Mouse (Mus musculus) heart, embryonic 14.5 days (tissue): Measurements from ENCODE around the gene Dync1i1. TPM values are rescaled to one million over a fixed set of nuclear protein-coding genes. Genes with fewer than 3 reads are reported as not detected.
A peak's percentile ranks its signal among the peaks of the same experiment; 100 is the strongest.

Experiments used
- ATAC-seq: fragments of 200-750 bp; cut with Nextera tagmentation; 2 replicates; pipeline ENCODE4 v1.8.0; 2017; ENCODE audit warnings: low read depth, moderate TSS enrichment; ENCODE audit not compliant: insufficient number of reproducible peaks, insufficient read depth, low FRiP score
- H3K27ac ChIP-seq, 2 experiments: fragments of 200-500 bp in 1 of 2; fragments of 300-500 bp in 1 of 2; sonication (generic) in 1 of 2; replicated peaks in 1 of 2; 2 replicates each; pipeline ENCODE4 v1.5.1; 2012 to 2014; ENCODE audit warnings: low read depth in 2 of 2, low read length in 2 of 2, control low read depth in 1 of 2, mild to moderate bottlenecking in 1 of 2, mixed read lengths in 1 of 2; ENCODE audit not compliant: control insufficient read depth in 1 of 2, insufficient read depth in 1 of 2
- H3K27me3 ChIP-seq: fragments of 300-500 bp; sonication (generic); 2 replicates; pipeline ENCODE4 v1.6.1; 2014; ENCODE audit warnings: mild to moderate bottlenecking, low read length, control low read depth; ENCODE audit not compliant: control insufficient read depth, insufficient read depth
- H3K36me3 ChIP-seq: fragments of 300-500 bp; sonication (generic); 2 replicates; pipeline ENCODE4 v1.6.1; 2014; ENCODE audit warnings: mild to moderate bottlenecking, control low read depth, low read length, mixed read lengths; ENCODE audit not compliant: control insufficient read depth, insufficient read depth
- H3K4me1 ChIP-seq, 2 experiments: fragments of 200-500 bp in 1 of 2; fragments of 300-500 bp in 1 of 2; sonication (generic) in 1 of 2; 2 replicates each; pipeline ENCODE4 v1.6.1; 2012 to 2014; ENCODE audit warnings: low read length in 2 of 2, control low read depth in 1 of 2, mixed read lengths in 1 of 2; ENCODE audit not compliant: control insufficient read depth in 2 of 2, insufficient read depth in 2 of 2
- H3K4me2 ChIP-seq: fragments of 300-500 bp; sonication (generic); 2 replicates; pipeline ENCODE4 v1.6.1; 2014; ENCODE audit warnings: mild to moderate bottlenecking, low read length
- H3K4me3 ChIP-seq, 2 experiments: fragments of 200-500 bp in 1 of 2; fragments of 300-500 bp in 1 of 2; sonication (generic) in 1 of 2; 2 replicates each; pipeline ENCODE4 v1.5.1; 2012 to 2014; ENCODE audit warnings: low read length in 2 of 2, mild to moderate bottlenecking in 2 of 2, control low read depth in 1 of 2, low read depth in 1 of 2, moderate library complexity in 1 of 2; ENCODE audit not compliant: control insufficient read depth in 1 of 2, insufficient read depth in 1 of 2
- H3K9ac ChIP-seq: fragments of 300-500 bp; sonication (generic); 2 replicates; pipeline ENCODE4 v1.6.1; 2014; ENCODE audit warnings: mild to moderate bottlenecking, low read length
- H3K9me3 ChIP-seq: fragments of 300-500 bp; sonication (generic); 2 replicates; pipeline ENCODE4 v1.6.1; 2016; ENCODE audit warnings: low read length, control low read depth; ENCODE audit not compliant: control insufficient read depth
- WGBS: fragments of 180-500 bp; shearing (Covaris S2); extraction: QIAGEN DNeasy Blood & Tissue Kit; methylation state at CpG from one replicate; pipeline ENCODE4 v1.1.7; 2014; 5-methylcytosine and 5-hydroxymethylcytosine counted together
- polyA plus RNA-seq: library from polyadenylated mRNA; unstranded; fragments of >200 nt; fragmentation: Nextera tagmentation; extraction: Ambion mirVana; gene quantifications from 2 replicates; pipeline ENCODE4 v1.2.1, GENCODE M21; 2014

Dync1i1 gene
- polyA plus RNA-seq, 1 experiment from 2014 or later, result 3.3 TPM

DNA sequence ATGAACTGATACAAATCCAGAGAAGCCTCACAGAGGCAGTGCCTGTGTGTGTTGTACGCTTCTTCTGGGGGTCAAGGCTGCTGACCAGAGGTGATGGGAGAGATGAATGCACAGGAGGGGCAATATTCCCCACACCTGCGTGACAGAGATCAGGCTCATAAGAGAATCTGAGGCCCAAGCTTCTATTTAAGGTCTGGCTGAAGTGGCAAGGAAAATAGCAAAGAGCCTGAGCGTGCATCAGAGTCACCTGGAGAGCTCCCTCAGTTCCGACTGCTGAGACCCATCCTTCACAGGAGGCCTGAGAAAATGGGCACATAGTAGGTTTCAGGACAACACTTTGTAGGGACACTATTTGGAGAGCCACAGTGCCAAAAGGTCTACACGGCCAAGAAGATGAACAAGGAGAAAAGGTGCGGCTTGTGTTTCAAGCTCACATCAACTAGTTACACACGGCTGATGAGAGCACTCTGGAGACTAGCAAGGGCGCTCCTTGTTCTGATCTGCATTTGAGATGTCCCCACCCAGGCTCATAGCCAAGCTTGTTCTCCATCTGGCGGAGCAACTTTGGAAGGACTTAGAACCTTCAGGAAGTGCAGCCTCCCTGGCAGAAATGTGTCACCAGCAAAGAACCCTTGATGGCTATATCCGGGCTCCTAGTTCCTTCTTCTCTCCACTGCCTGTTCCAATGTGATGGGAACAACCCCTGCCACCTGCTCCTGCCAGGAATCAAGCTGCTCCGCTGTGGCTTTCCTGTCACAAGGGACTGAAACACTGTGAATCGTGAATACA, 128.8 kb downstream of the Dync1i1 start:
- Histone ChIP-seq H3K4me2 (no peak overlapping the region), H3K36me3 (no peaks in the 10 kb centered on the region), H3K9ac (no peak overlapping the region), H3K27me3 (no peaks in the 10 kb centered on the region), H3K9me3 (0 out of 2 replicates have a peak, but pooled peaks cover 3% of the 10 kb centered on the region), H3K4me1 (no peaks in the 10 kb centered on the region), H3K27ac (no peak overlapping the region), H3K4me3 (no peak overlapping the region)
- WGBS, result 80% methylated on average over 12 of the region's 12 CpGs
- no peak for ATAC-seq

DNA sequence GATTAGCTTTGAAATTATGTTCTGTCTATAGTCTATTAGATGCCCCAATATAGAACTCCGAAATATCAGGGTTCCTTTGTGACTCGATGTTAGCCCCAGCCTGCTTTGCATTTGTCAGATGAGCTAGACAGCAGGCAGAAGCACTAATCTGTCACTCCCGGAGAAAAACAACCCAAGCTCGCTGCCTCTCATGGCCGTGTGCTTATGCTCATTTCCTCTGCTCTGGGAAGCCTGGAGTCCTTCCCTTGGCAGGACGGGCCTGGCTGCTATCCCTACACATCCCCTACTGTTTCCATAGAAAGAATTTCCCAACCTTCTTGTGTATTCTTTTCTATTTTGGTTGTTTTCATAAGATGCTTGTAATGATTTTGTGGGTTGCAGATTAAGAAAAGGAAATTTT, 130.1 kb downstream of the Dync1i1 start:
- ATAC-seq, result no peak
- 45% methylated on average over 6 of the region's 6 CpGs for WGBS
- Histone ChIP-seq H3K9ac (no peak overlapping the region), H3K27ac (no peak overlapping the region), H3K36me3 (no peaks in the 10 kb centered on the region), H3K4me1 (no peaks in the 10 kb centered on the region), H3K4me3 (no peak overlapping the region), H3K9me3 (0 out of 2 replicates have a peak, but pooled peaks cover 3% of the 10 kb centered on the region), H3K4me2 (no peak overlapping the region), H3K27me3 (no peaks in the 10 kb centered on the region)

GRCm38 (mm10) chr6:5858371-5858770, 132.9 kb downstream of the Dync1i1 start:
- Histone ChIP-seq H3K4me2 (peak overlapping the region; percentile 60), H3K9ac (no peak overlapping the region), H3K27me3 (no peaks in the 10 kb centered on the region), H3K4me1 (no peaks in the 10 kb centered on the region), H3K4me3 (peak overlapping the region in 1 of 2 experiments; percentile 14; a peak in 2 of 4 replicates), H3K36me3 (no peaks in the 10 kb centered on the region), H3K9me3 (no peaks in the 10 kb centered on the region), H3K27ac (no peak overlapping the region)
- WGBS, result 12% methylated on average over 12 of the region's 12 CpGs
- ATAC-seq, result no peak

- 71% methylated on average over 20 of the region's 20 CpGs for WGBS
- Histone ChIP-seq H3K9me3 (no peaks in the 10 kb centered on the region), H3K4me1 (no peaks in the 10 kb centered on the region), H3K27me3 (no peaks in the 10 kb centered on the region), H3K4me3 (no peak overlapping the region), H3K9ac (no peak overlapping the region), H3K4me2 (peak overlapping the region; percentile 60), H3K36me3 (no peaks in the 10 kb centered on the region), H3K27ac (no peak overlapping the region)
- no peak for ATAC-seq
These were observed 133.6 kb downstream of the Dync1i1 start for GRCm38 (mm10) chr6:5858901-5859598.

DNA sequence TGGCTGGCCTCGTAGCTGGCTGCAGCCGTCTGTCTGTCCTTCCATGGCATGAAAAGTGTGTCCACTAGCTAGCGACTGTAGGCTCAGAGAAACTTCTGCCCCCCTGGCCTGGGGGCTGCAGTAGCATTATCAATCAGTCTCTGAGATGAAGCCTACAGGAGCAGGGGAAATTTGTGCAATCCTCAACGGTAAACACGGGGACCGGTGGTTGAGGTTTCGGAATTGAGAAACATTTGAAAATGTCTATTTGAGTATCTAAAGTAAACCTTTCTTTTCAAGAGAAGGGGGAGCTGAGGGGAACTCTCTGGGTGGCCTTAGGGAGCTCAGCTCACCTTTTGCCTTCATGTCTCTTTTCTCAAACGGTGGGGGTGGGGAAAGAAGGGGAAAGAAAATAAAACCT, 134.2 kb downstream of the Dync1i1 start:
- no peaks in the 10 kb centered on the region for H3K36me3 ChIP-seq
- ATAC-seq, result no peak
- H3K4me2 ChIP-seq, result no peak overlapping the region
- no peaks in the 10 kb centered on the region for H3K4me1 ChIP-seq
- no peaks in the 10 kb centered on the region for H3K27me3 ChIP-seq
- H3K9ac ChIP-seq, result no peak overlapping the region
- H3K4me3 ChIP-seq, result no peak overlapping the region
- H3K27ac ChIP-seq, result no peak overlapping the region
- no peaks in the 10 kb centered on the region for H3K9me3 ChIP-seq
- 61% methylated on average over 8 of the region's 8 CpGs for whole genome bisulfite sequencing

- no peak overlapping the region for H3K27ac ChIP-seq
- H3K36me3 ChIP-seq, result no peaks in the 10 kb centered on the region
- H3K27me3 ChIP-seq, result no peaks in the 10 kb centered on the region
- WGBS, result 66% methylated on average over 5 of the region's 5 CpGs
- no peak overlapping the region for H3K4me2 ChIP-seq
- no peak overlapping the region for H3K9ac ChIP-seq
- no peak overlapping the region for H3K4me3 ChIP-seq
- no peaks in the 10 kb centered on the region for H3K9me3 ChIP-seq
- ATAC-seq, result no peak
- no peaks in the 10 kb centered on the region; a peak in 1 of 4 replicates for H3K4me1 ChIP-seq
These were observed 140.7 kb downstream of the Dync1i1 start for GRCm38 (mm10) chr6:5866091-5866490.

DNA sequence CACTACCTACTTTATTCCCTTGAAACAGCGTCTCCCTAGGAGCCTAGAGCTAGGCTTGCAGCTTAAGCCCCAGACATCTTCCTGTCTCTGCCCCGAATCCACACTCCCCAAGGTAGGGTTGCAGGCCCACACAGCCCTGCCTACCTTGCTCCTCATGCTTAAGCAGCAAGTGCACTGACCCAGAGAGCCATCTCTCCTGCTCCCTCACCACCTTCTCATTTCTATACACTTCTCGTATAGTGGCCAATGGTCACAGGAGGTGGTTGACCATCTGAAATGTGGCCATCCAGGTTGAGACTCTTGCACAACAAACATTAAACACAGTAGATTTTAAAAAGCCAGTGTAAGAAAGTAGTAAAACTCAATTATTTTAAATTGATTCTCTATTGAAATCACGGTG, 141.8 kb downstream of the Dync1i1 start:
- Histone ChIP-seq H3K27ac (no peak overlapping the region), H3K36me3 (no peaks in the 10 kb centered on the region), H3K4me2 (no peak overlapping the region), H3K9ac (no peak overlapping the region), H3K4me1 (peaks cover 3 to 4% of the 10 kb centered on the region in 2 experiments; a peak in 3 of 4 replicates), H3K4me3 (no peak overlapping the region), H3K9me3 (no peaks in the 10 kb centered on the region), H3K27me3 (no peaks in the 10 kb centered on the region)
- WGBS, result 84% methylated on average over 4 of the region's 4 CpGs
- no peak for ATAC-seq
